Mouse (Mus musculus): Measurements from ENCODE around the gene Tmem254b.
"Not testable (repeated sequence)": the region's sequence is repeated elsewhere in the genome, so short reads cannot be mapped to it uniquely, and the experiment has no call there.

Gene Tmem254b

DNA sequence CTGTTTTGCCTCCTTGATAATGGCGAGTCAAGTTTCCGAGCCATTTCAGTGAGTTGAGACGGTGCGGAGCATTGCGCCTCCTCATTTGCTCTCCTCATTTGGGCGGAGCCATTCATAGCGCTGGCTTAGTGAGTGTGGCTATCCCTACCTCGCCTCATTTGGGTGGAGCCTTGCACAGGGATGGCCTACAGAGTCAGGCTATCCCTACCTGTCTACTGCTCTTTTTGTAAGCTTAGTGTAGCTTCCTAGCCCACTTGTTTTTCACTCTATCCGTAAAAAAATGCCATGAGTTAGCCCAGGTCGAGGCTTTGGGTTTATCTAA lies at the start of gene Tmem254b:
Gene Tmem254b (minus strand): TSS at position 116 of the 322 bp plus-strand sequence.
- DNase-seq (ENCODE audit: low read depth, low spot score) = not testable (repeated sequence)

- DNase-seq (ENCODE audit: low read depth, low spot score) = not testable (repeated sequence)
Measured at GRCm38 (mm10) chr14:26237183-26237582, 30.3 kb upstream of the Tmem254b start.

DNA sequence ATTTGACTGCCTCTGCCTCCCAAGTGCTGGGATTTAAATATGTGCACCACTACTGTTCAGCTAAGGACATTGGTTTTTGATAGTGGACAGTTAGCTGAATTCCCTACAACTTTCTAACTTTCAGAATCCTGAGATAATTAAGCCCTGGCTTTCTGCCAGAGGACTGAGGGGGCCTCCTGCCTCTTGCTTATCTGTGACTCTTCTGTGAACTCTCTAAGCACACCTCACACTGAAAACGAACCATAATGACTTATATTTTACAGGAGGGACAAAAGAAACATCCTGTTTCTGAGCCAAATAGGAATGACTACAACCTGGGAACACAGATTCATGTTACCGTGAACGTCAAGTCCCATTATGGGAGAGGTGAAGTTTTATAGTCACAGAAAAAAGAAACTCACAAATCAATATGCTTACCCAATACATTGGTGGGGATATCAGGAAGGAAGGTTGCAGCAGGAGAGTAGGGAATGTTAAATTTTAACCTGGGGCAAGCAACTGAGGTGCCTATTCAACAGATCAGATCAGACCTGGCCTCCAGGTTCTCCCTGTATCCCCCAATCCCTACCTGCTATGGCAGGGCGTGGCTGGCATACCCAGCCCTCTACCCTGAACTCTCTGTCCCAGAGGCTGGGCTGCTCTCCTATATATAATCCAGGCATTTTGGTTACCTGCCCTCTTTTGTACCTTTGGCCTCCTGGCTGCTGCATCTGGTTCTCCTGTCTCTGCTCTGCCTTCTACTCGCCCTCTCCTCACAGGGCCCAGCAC lies 9.6 kb upstream of the Tmem254b start:
- DNase-seq (ENCODE audit: low read depth, low spot score) = not testable (repeated sequence)

- not testable (repeated sequence) for DNase-seq (ENCODE audit: low read depth, low spot score)
Measured at GRCm38 (mm10) chr14:26206197-26206925, 480 bp downstream of the Tmem254b start.

- not testable (repeated sequence) for DNase-seq (ENCODE audit: low read depth, low spot score)
Measured at GRCm38 (mm10) chr14:26197851-26198250, 9.0 kb downstream of the Tmem254b start.

DNA sequence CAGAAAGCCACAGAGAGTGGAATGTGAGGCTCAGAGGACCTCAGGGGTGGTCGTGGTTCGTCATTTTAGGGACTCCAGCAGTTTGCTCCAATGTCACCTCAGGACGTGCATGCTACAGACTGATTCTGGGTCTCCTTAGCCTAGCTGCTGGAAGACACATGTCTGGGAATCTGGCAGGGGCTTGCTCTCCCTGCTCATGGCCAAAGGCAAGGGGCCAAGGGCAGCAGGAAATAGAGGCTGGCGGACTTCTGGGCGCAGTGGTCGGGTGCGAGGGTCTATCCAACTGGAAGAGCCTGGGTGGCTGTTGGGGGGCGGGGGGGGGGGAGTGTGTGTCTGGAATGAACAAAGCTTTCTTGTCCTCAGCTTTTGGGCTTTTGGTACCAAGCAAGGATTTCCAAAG lies 18.5 kb downstream of the Tmem254b start:
- not testable (repeated sequence) for DNase-seq (ENCODE audit: low read depth, low spot score)

- not testable (repeated sequence) for DNase-seq (ENCODE audit: low read depth, low spot score)
Measured at GRCm38 (mm10) chr14:26186638-26187037, 20.2 kb downstream of the Tmem254b start.

DNA sequence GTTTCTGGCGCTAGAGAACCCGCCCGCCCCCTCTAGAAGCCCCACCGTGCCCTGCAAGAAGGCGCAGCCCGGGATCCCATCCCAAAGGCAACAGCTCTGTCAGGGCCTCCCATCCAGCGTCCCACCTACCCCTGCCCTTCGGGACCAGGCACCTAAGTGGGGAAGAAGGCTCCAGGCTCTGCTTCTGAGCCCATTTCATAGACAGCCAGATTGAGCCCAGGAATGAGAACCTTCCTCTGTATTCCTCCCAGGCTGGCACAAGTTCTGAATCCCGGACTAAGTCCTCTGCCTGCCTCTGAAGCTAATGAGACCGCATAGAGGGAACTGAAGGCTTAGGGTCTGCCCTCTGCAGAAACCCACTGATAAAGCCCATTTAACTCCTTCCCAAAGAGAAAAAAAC lies 24.5 kb downstream of the Tmem254b start, which contains the start of gene Plac9b:
Gene Plac9b (minus strand): TSS at position 101 of the 400 bp plus-strand sequence.
- DNase-seq (ENCODE audit: low read depth, low spot score) = not testable (repeated sequence)

- DNase-seq (ENCODE audit: low read depth, low spot score) = not testable (repeated sequence)
Measured at GRCm38 (mm10) chr14:26181660-26182059, 25.2 kb downstream of the Tmem254b start.

DNA sequence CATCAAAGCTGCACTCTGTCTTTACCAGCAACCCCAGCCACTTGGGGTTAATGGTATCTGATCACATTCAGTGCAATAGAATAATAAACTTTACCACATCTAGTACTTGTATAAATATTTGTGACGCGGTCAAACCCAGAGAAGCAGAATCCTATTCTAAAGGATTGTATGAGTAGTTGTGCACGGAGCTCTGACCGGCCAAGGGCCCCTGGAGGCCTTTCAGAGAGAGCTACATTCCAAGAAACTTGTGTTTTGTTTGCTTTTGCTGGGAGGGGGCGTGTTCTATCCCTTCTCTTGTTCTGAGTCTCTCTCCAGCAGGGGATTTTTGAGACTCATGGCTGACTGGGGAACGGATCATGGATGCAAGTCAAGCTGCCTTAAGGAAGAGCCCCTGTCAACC lies 31.8 kb downstream of the Tmem254b start:
- DNase-seq (ENCODE audit: low read depth, low spot score) = not testable (repeated sequence)

DNA sequence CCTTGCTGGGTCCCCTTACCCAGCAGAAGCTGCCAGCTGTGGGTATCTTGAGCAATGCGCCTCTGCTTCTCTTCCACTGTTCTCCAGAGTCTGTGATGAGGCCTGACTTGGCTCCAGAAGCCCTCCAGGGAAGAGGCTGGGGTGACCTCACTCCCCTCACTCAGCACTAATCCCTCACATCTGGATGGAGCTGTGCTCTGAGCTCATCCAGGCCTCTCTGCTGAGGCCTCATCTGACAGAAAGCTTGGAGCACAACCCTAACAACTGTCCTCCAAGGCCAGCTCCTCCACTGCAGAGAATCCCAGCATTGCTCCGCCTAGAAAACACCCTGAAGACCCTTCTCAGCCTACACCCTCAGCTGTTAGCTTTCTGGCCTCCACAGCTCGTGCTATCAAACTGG lies 32.9 kb downstream of the Tmem254b start:
- not testable (repeated sequence) for DNase-seq (ENCODE audit: low read depth, low spot score)

DNA sequence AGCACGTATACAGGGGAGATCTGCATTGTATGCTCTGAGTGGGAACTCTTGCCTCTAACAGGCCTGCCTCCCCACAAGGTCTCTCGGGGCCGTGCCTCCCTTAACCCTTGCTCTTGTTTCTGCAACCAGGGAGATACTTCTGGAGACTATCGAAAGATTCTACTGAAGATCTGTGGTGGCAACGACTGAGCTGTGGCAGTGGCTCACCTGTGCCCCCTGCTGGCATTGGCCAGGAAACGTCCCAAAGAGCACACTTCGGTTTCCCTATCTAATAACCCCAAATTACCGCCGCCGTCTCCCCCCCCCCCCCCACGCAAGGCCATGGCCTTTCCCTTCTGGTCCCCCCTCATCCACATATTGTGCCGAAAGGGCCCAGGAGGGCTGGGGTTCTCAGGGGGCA lies 41.6 kb downstream of the Tmem254b start:
- not testable (repeated sequence) for DNase-seq (ENCODE audit: low read depth, low spot score)

DNA sequence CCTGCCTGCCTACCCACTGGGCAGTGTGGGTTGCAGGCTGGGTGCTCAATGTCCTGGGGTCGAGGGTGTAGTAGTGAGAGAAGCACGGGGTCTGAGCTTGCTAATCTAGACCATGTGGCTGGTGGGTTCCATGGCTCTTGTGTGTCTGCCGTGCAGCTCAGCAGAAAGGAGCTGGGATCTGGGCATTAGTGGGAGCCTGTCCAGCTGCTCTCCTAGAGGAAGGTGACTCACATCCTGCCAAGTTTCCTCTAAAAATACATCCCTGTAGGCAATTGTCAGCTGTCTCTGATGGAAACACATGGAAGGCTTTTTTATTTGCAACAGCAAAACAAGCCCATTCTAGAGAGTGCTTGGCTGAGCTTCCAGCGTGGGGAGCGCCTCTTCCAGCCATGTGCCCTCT lies 44.4 kb downstream of the Tmem254b start:
- DNase-seq (ENCODE audit: low read depth, low spot score) = not testable (repeated sequence)

GRCm38 (mm10) chr14:26161156-26161555 lies 45.7 kb downstream of the Tmem254b start:
- DNase-seq (ENCODE audit: low read depth, low spot score) = not testable (repeated sequence)

GRCm38 (mm10) chr14:26156032-26156431 lies 50.8 kb downstream of the Tmem254b start:
- not testable (repeated sequence) for DNase-seq (ENCODE audit: low read depth, low spot score)

All from telencephalon, adult 2 months (tissue).